Mouse (Mus musculus) gastrocnemius, postnatal 25 days (tissue): ENCODE measurements at regions not wholly inside any gene's neighbourhood (a gene's known extent, or its start where the extent isn't known, plus 50 kb on each side); places are given as distances from the start of the nearest gene placed in this dataset.
"Not testable (repeated sequence)": the region's sequence is repeated elsewhere in the genome, so short reads cannot be mapped to it uniquely, and the experiment has no call there.

Source experiments
- DNase-seq: peaks from one replicate; pipeline ENCODE4 v3.0.0; 2022

DNA sequence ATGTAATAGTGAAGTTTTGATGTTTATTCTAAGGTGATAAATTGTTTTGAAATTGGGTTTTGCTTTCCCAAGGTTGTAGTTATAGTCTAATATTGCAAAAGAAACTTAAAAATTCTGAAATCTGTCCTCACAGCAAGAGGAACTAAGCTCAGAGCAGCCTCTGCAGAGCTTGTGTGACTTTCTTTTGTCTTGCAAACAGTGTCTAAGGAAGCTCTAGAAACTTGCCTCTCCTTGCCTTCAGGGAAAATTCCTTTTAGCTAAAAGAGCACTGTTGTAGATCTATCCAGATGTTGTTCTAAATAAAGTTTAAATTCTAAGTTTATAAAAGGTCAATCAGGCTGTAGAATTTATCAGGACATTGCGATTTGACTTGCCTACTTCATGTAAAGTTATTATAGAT, 681.2 kb downstream of the Dad1 start:
- not testable (repeated sequence) for DNase-seq

DNA sequence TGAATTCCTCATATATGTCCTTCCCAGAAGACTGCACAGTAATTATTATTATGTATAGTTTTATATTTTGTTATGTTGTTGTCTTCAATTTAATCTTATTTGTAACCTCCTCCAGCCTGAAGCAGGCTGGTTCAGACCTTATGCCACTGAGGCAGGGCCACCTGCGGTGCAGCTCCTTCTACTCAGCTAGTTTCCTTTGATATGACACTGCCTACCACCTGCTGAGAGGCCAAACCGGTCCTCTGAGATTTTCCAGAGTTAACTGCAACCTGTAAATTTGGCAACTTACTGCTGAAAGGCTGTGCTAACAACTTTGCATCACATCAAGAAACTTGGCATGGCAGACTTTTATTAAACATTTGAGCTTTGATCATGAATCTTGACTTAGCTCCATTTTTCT, 691.3 kb downstream of the Dad1 start:
- no peak for DNase-seq

DNA sequence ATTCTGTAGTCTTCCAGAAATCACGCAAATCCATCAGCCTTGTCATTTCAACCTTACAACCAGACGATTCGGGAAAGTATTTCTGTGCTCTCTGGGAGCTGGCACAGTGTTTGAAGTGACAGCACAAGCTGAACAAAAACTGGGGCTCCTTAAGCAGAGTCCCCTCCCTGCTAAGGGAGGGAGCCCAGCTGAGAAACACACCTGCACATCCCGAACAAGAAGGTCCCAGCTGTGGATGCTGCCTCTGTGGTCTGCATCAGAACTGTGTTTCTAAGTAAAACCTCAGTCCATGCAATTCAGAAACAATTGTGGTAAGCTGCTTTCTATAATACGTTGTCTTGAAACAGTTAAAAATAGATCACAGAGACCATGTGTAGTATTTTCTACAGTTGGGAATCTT, 693.8 kb downstream of the Dad1 start:
- DNase-seq, result not testable (repeated sequence)

DNA sequence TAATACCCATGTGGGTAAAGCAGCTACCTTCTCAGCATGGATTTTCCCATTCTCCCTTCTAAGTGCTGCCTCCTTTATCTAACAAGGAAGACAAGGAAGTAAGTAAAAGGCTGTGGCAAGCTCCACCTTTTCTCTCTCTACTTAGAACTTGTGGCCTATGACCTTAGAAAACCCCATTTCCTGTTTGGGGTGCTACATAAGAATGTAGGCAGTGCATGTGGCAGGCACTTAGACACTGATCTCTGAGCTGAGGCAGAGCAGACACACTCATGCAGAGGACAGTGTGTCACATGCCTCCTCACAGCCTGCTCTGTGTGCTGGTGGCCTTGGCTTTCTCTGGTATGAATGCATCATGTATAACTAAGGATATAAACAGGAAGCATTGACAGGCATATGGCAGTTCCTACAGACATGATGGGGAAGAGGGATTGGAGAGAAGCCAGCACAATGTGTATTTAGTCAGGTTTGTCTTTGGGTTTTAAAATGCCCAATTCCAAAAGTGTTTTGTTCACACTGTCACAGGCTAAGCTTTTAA, 694.5 kb downstream of the Dad1 start:
- not testable (repeated sequence) for DNase-seq

DNA sequence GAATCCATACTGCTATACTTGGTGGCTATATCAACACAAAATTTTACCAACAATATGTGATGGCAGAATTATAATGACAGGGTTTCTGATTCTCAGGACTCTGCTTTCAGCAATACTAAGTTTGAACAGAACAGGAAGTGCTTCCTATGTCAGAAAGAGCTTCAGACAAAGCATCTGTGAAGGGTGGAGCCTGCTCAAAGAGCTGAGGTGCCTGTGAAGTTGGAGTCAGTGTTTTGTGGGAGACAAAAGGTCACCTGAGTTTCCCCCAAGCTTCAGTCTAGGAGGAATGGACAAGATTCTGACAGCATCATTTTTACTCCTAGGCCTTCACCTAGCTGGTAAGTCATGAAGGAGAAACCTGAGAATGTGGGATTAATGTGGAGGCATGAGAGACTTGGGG, 700.1 kb downstream of the Dad1 start:
- DNase-seq, result no peak

DNA sequence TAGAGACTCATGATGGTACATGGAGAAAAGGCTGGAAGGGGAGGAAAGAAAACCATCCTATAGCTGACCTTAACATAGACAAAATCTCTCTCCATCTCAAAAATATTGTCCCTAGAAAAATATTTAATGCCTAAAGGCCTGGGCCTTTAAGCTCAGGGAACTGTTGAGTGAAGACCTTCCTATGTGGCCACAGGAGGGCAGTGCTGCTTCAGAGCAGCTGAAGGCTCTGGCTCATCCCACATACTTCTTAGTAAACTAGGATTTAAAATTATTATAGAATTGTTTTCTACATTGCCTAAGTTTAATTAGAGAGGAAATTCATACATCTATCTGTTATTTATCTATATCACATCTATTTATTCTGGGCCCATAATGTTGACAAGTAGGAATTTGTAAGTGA, 706.5 kb downstream of the Dad1 start:
- DNase-seq, result not testable (repeated sequence)

DNA sequence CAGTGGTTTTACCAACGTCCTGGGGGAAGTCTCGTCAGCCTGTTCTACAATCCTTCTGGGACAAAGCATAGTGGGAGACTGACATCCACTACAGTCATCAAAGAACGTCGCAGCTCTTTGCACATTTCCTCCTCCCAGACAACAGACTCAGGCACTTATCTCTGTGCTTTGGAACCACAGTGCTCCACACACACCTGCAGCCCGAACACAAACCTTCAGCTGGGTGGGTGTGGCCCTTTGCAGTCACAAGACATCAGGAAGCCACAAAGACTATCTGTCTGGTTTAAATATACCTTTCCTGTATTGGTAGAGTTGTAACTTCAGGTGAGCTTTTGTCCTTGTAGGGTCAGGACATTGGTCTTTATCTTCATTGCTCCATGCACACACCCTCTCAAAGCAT, 708.6 kb downstream of the Dad1 start:
- no peak for DNase-seq

DNA sequence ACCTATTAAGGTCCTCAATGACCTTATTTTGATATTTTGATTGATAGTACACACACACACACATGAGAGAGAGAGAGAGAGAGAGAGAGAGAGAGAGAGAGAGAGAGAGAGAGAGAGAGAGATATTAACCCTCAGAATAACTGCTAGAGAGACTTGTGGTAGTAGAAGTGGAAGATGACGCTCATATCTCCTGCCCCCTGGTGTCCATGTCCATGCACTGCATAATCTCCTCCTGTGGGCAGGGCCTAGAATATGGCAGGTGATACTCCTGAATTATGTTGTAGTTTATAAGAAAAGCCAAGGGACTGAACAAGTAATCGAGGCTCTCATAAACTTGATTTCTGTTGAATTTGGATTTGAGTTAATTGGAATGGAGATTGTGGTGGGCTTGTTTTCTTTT, 712.3 kb downstream of the Dad1 start:
- DNase-seq, result not testable (repeated sequence)

DNA sequence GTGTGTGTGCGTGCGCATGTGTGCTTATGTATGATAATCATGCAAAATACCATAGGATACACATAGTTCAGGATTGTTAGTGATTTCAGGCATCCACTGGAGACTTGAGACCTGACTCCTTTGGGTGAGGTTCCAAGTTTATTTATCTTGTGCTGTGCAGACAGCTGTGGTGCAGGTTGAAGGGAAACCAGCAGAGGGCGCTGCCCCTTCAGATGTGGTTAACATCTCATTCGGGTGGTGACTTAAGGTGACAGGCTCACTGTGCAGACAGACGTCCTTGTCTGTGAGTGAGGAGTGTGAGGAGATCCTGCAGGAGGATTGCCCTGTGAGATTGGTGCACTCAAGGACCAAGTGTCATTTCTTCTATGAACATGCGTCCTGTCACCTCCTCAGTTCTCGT, 716.0 kb downstream of the Dad1 start:
- not testable (repeated sequence) for DNase-seq

DNA sequence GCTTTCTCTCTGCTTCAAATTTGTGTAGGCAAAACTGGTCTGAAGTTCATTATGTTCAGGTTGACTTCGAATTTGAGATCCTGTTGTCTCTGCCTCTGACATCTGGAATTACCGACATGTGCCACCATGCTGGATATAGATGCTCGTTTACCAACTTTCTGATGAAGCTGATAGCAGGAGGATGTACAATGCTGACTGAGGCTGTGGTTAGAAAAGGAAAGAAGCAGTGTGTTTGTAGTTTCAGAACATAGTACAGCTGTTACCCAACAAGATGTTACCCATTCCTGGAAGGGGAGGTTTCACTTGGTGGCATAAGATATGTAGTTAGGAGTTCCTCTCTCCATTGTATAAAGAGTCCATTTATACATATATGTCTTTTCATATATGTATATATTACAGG, 730.5 kb downstream of the Dad1 start:
- DNase-seq, result not testable (repeated sequence)

DNA sequence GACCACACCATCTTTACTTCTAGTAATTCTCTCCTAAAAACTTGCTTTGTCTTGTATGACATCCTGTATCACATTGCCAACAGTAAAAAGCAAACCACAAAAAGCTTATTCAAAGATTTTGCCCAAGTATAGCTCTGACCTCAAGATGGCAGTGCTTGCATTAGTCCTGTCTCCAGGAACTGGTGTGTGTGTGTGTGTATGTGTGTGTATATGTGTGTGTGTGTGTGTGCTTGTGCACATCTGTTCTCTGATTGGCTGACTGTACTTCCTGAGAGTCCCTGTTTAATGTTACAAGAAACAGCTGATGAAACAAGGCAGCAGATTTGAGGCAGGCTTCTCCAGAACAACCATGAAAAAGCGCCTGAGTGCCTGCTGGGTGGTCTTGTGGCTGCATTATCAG, 735.0 kb downstream of the Dad1 start:
- not testable (repeated sequence) for DNase-seq

DNA sequence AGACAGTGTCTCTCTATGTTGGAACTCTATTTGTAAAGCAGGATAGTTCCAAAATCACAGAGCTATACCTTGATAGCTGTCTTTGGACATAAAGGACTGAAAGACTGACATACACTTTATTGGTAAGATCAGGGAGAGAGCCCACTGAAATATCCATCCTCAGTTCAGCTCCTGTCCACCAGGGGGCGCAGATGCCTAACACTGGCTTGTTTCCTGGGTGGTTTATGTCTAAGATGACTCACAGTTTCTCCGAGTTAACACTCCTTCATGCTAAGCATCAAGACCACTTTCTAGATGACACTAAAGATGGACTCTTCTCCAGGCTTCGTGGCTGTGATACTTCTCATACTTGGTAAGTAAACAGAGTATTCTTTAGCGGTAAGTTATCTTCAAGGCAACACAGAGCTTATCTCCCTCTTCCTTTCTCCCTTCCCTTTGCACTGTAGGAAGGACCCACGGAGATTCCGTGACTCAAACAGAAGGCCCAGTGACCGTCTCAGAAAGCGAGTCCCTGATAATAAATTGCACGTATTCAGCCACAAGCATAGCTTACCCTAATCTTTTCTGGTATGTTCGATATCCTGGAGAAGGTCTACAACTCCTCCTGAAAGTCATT, 737.2 kb downstream of the Dad1 start:
- DNase-seq, result not testable (repeated sequence)

DNA sequence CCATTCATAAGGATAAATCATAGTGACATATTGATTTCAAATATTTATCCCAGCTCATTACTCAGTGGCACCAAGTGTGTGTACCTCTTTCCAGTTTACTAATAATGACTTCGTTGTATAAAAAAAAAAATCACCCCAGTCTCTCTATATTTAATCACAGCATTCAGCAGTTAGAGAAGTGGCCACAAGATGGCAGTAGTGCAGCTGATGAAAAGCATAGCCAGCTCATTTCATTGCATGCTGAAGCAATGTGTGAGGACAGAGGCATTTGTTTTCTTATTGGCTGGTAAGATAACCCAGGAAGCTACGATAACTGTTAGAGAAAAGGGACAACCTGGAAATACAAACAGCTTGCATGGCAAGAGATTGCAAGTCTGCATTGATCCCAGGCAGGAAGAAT, 748.5 kb downstream of the Dad1 start:
- not testable (repeated sequence) for DNase-seq

DNA sequence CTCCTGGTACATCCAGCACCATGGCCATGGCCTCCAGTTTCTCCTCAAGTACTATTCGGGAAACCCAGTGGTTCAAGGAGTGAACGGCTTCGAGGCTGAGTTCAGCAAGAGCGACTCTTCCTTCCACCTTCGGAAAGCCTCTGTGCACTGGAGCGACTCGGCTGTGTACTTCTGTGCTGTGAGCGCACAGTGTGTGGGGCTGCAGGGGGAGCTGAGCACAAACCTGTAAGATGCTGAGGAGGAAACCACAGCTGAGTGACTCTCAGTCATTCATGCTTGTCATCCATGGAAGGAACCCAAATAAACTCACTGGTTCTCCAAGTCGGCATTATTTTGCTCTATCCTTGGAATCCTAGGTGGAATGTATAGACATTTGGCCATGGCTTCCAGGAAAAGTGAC, 765.5 kb downstream of the Dad1 start:
- not testable (repeated sequence) for DNase-seq

DNA sequence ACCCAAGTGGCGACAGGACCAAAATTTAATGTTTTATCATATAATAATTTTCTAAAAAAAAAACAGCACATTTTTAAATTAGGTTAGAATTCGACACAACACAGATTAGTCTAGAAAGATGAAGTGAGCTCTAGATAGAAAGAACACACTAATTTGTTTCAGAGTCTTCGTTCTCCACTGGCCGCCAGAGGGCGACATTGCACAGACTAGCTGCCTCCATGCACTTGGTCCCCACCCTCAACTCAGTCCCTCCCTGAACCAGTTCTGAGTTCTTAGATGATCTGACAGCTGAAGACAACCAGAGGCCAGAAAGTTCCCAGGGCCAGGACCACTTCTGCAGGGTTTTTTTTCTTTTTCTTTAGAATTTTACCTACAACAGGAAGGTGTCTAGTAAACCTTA, 766.3 kb downstream of the Dad1 start:
- DNase-seq, result not testable (repeated sequence)

DNA sequence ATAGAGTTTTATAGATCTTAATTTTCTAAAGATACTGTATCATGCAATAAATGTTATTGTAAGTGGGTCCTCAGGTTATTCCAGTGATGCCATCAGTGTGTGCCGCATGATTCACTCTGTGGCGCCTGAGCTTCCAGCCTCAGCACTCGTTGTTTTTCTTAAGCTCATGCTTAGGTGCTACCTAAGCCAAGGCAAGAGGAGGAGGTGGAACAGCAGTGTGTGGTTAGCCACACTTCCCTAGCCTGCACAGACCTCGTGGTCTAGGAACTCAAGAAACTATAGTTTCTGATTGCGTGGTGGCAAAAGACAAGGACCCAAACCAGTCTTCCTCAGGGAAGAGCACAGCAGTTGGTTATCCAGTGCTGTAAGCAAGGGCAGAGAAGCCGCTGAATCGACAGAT, 779.7 kb downstream of the Dad1 start:
- not testable (repeated sequence) for DNase-seq

DNA sequence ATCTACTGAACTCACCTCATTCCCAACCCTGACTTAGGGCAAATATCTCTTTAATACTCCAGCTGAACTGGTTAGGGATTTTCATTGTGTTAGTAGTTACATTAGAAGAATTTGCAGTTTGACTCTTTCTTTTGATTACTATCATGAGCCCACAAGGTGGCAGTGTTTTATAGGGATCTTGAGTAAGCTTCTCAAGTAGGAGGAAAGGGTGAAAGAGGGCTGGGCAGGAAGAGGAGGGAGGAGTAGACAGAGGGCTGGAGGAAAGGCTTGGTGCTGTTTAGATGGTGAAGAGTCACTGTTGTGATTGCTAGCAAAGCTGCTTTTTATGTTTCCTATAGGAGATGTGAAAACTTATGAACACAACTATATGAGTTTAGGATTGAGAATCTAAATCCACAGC, 793.1 kb downstream of the Dad1 start:
- not testable (repeated sequence) for DNase-seq

DNA sequence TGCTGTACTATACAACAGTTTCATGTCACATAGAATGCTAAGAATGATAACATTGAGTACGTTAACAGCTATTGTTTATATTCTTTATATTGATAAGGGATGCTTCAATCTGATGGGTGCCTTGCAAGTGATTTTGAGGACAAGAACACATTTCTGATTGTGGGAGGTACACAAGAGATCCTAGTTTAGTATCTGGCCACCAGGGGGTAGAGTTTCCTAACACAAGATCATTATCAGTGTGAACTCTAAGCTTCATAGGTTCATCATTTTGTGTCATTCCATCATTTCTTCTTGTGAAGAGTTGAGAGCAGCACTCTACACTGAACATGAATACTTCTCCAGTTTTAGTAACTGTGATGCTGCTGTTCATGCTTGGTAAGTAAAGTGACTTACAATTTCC, 799.9 kb downstream of the Dad1 start:
- DNase-seq, result no peak

DNA sequence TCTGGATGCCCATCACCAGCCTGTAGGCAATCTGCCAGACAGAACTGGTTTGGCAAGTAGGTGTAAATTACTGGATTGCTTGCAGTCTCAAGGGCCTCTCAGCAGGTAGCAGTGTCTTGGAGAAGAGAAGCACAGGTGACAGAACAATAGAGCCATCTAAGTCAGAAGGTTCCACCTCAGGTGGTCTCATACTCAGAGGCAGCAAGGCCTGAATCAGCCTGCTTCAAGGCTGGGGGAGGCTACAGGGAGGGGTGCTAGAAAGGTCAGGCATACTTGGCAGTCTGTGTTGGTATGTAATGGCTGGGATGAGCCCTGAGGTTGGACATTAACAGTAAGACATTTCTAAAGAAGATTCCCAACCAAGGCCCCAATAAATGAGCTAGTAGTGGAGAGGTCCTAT, 814.3 kb downstream of the Dad1 start:
- DNase-seq, result not testable (repeated sequence)

DNA sequence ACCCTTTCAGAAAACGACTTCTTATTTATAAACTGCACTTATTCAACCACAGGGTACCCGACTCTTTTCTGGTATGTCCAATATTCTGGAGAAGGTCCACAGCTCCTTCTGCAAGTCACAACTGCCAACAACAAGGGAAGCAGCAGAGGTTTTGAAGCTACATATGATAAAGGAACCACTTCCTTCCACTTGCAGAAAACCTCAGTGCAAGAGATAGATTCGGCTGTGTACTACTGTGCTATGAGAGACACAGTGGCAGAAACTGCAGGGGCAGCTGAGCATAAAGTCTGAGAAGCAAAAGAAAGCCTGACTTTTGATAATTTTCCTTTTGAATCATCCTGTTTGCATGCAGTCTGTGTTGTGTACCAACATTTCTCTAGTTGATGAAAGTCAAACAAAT, 823.8 kb downstream of the Dad1 start:
- not testable (repeated sequence) for DNase-seq

DNA sequence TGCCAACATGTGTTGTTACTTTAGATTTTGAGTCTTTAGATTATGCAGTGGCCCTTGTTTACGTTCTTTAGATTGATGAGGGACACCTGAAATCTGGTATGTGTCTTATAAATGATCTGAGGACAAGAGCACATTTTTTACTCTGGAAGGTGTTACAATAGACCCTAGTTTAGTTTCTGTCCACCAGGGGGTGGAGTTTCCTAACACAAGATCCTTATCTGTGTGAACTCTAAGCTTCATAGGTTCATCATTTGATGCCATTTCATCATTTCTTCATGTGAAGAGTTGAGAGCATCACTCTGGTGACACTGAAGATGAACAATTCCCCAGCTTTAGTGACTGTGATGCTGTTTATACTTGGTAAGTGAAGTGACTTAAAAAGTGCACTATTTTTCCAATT, 825.5 kb downstream of the Dad1 start:
- not testable (repeated sequence) for DNase-seq

DNA sequence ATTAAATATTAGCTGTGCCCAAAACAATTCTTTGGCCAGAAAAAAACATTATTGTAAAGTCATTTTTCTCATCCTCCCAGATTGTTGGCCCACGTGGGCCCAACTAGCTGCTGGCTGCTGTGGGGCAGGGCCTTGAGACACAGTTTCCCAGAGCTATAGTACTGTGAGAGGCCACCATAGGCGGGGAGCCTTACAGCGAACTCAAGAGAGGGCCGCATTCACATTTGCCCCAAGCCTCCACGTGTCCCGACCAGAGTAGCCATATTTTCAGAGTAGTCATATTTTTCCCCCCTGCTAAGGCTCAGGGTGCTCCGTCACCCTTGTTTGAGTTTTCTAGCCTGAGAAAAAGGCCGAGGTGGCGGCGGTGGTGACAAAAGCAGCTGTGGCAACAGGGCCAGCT, 826.3 kb downstream of the Dad1 start:
- DNase-seq, result not testable (repeated sequence)

DNA sequence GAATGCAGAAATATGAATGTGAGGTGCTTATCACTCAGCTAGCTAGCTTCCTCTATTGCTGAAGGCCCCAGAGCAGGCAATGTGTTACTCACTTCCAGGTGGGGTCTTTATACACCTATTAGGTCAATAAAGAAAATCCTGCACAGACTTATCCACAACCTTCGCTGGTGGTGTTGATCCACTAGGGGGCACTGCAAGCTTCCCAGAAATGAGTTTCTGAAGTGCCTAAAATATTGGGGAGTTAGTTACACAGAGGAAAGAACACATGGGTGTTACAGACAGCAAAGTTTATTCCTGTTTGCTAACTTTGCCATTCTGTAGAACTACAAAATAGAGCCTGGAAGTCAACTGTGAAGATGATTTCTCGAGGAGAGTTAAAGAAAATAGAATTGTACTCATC, 836.9 kb downstream of the Dad1 start:
- DNase-seq, result not testable (repeated sequence)

DNA sequence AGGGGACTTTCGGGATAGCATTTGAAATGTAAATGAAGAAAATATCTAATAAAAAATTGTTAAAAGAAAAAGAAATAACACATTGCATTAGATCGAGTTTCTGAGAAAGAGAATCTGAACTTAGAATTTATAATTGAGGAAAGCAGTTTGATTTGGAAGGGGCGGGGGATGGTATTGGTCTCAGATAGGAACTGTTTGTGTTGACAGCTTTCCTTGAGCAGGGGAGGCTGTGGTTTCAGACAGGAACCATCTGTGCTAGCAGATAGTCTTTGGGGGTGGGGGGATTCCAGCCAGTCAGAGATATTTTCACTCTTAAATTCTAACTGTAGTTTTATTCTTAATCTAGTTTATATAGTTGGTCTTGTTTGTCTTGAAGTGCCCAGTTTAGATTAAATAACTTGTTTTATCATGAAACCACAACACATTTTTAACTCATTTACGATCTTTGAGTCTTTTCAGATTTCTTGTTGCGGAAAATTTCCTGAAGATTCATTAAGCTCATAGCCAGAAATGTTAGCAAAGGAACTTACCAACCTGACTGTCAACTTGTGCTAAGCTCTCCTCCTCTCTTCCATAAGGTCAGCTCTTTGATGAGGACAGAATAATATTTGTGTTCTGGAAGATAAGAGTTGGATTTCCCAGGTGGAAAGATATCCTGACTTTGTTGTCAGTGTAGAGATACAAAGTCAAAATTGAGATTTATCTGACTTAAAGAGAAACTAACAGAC, 846.2 kb downstream of the Dad1 start:
- DNase-seq, result not testable (repeated sequence)
